Mouse (Mus musculus): ENCODE results near the gene Otor.

Gene Otor

DNA sequence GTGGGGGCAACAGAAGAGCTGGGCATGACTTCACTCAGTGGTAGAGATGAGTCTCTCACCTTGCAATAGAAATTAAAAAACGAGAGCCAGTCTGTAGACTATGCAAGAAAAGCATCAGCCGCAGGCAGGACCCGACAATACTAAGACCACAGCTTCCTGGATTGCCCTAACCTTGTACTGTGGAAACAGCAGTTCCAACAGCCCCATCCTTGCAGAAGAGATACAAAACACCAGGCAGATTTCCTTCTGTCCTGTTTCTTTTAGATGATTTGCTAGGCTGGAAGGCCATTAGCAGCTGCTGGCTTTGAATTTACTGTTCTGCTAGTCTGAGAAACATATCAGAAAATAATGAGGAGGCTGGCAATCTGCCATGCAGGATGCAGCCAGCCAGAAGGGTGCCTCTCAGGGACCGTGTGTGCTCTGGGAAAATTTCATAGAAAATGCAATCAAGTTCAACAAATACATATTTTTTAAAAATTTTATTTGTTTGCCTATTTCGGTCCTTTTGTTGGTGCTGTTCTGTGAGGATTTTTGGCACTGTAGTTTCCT is 52.9 kb downstream of the Otor start:
- DNase-seq (ENCODE audit: low read depth) = no peak

All from c-Kit-positive CD71-positive TER-119-negative erythroid progenitor cells, embryonic 14.5 days (primary cell).